Mouse (Mus musculus) hindbrain, embryonic 16.5 days (tissue): Measurements from ENCODE around the gene Pspn. TPM values are rescaled to one million over a fixed set of nuclear protein-coding genes. Genes with fewer than 3 reads are reported as not detected.

Experiments used
- ATAC-seq: fragments of 200-750 bp; cut with Nextera tagmentation; 2 replicates; pipeline ENCODE4 v1.8.0; 2017; ENCODE audit warnings: moderate TSS enrichment, moderate library complexity
- H3K27ac ChIP-seq: fragments of 300-500 bp; sonication (generic); 2 replicates; pipeline ENCODE4 v1.5.1; 2014; ENCODE audit warnings: low read depth, mild to moderate bottlenecking, control low read depth, low read length, moderate library complexity
- H3K27me3 ChIP-seq: fragments of 300-500 bp; sonication (generic); replicated peaks from 2 replicates; pipeline ENCODE4 v1.6.1; 2014; ENCODE audit warnings: low read length; ENCODE audit not compliant: control insufficient read depth, insufficient read depth
- H3K36me3 ChIP-seq: fragments of 300-500 bp; sonication (generic); 2 replicates; pipeline ENCODE4 v1.6.1; 2014; ENCODE audit warnings: mild to moderate bottlenecking, low read length, moderate library complexity, mixed read lengths; ENCODE audit not compliant: control insufficient read depth, insufficient read depth
- H3K4me1 ChIP-seq: fragments of 300-500 bp; sonication (generic); 2 replicates; pipeline ENCODE4 v1.6.1; 2014; ENCODE audit warnings: low read depth, low read length; ENCODE audit not compliant: control insufficient read depth, insufficient read depth
- H3K4me2 ChIP-seq: fragments of 300-500 bp; sonication (generic); 2 replicates; pipeline ENCODE4 v1.6.1; 2014; ENCODE audit warnings: mild to moderate bottlenecking, low read length, control low read depth, moderate library complexity
- H3K4me3 ChIP-seq: fragments of 300-500 bp; sonication (generic); 2 replicates; pipeline ENCODE4 v1.5.1; 2014; ENCODE audit warnings: mild to moderate bottlenecking, low read length, control low read depth, moderate library complexity
- H3K9ac ChIP-seq: fragments of 300-500 bp; sonication (generic); 2 replicates; pipeline ENCODE4 v1.6.1; 2014; ENCODE audit warnings: low read depth, mild to moderate bottlenecking, control low read depth, low read length, moderate library complexity
- H3K9me3 ChIP-seq: fragments of 300-500 bp; sonication (generic); 2 replicates; pipeline ENCODE4 v1.6.1; 2014; ENCODE audit warnings: mild to moderate bottlenecking, low read length, moderate library complexity; ENCODE audit not compliant: control insufficient read depth
- WGBS: fragments of 180-500 bp; shearing (Covaris S2); extraction: QIAGEN DNeasy Blood & Tissue Kit; methylation state at CpG from one replicate; pipeline ENCODE4 v1.1.7; 2014; 5-methylcytosine and 5-hydroxymethylcytosine counted together
- polyA plus RNA-seq: library from polyadenylated mRNA; unstranded; fragments of >200 nt; fragmentation: Nextera tagmentation; extraction: Ambion mirVana; gene quantifications from 2 replicates; pipeline ENCODE4 v1.2.1, GENCODE M21; 2015

The Pspn gene
- polyA plus RNA-seq, 1 experiment from 2014 or later: not detected

GRCm38 (mm10) chr17:56954871-56955270 is 44.9 kb downstream of the Pspn start:
- Histone ChIP-seq H3K9me3 (no peaks in the 10 kb centered on the region), H3K4me3 (no peak overlapping the region), H3K27me3 (no peaks in the 10 kb centered on the region), H3K9ac (no peak overlapping the region), H3K27ac (no peak overlapping the region), H3K4me2 (no peak overlapping the region), H3K4me1 (no peaks in the 10 kb centered on the region), H3K36me3 (no peaks in the 10 kb centered on the region)
- ATAC-seq: no peak
- 90% methylated on average over 7 of the region's 7 CpGs for WGBS

DNA sequence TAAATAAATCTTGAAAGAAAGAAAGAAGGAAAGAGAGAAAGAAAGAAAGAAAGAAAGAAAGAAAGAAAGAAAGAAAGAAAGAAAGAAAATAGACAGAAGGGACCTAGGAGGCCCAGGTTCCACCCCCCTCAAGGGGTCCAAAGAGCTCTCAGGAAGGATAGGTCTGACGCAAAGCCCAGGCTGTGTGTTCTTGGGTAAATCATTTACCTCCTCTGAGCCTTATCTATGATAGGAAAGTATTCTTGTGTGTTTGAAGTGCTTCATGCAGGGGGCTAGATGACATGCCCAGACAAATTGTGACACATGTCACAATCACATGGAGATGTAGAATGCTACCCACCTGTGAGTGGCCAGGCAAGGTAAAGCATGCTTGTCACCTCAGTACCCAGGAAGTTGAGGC is 47.2 kb downstream of the Pspn start:
- H3K36me3 ChIP-seq: no peaks in the 10 kb centered on the region
- 80% methylated on average over 1 of the region's 1 CpGs for WGBS
- no peaks in the 10 kb centered on the region for H3K4me1 ChIP-seq
- no peak overlapping the region for H3K4me2 ChIP-seq
- H3K27ac ChIP-seq: no peak overlapping the region
- H3K9me3 ChIP-seq: no peaks in the 10 kb centered on the region
- H3K27me3 ChIP-seq: no peaks in the 10 kb centered on the region
- no peak overlapping the region for H3K4me3 ChIP-seq
- no peak for ATAC-seq
- no peak overlapping the region for H3K9ac ChIP-seq

DNA sequence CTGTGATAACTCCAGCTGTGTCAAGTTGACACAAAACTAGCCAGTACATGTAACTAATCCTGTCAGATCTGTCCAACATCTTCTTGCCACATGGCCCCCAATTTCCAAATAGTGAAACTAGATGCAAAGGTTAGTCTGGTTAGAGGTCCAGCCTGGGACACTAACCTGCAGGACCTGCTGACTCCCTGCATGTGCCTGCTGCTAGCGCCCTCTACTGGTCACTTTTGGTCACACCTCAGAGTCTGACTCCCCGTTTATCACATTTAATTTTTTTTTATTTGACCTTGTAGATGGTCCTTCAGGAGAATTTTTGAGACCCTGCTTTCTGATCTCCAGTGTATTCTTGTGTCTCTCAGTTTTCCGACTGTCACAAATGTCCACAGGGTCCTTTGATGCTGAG is 48.9 kb downstream of the Pspn start:
- H3K27me3 ChIP-seq: no peaks in the 10 kb centered on the region
- ATAC-seq: no peak
- H3K4me3 ChIP-seq: no peak overlapping the region
- no peaks in the 10 kb centered on the region for H3K4me1 ChIP-seq
- no peaks in the 10 kb centered on the region for H3K36me3 ChIP-seq
- H3K4me2 ChIP-seq: no peak overlapping the region
- H3K9ac ChIP-seq: no peak overlapping the region
- no peaks in the 10 kb centered on the region for H3K9me3 ChIP-seq
- H3K27ac ChIP-seq: no peak overlapping the region
- 22% methylated on average over 3 of the region's 3 CpGs for WGBS

Other genes starting within 250 kb of the Pspn start
- 2.4 and 2.5 TPM in 2 replicates for gene Nrtn, start 242.5 kb downstream of the Pspn start, polyA plus RNA-seq
- 97.3 and 99.9 TPM in 2 replicates for gene Dus3l, start 235.3 kb downstream of the Pspn start, polyA plus RNA-seq
- gene Prr22, start 229.8 kb downstream of the Pspn start, polyA plus RNA-seq: 0.60 and 1.0 TPM in 2 replicates
- 4.9 and 6.5 TPM in 2 replicates for gene Rfx2, start 169.0 kb downstream of the Pspn start, polyA plus RNA-seq
- not detected in 2 replicates for gene Acsbg2, start 125.6 kb downstream of the Pspn start, polyA plus RNA-seq
- gene 1700061G19Rik, start 124.5 kb downstream of the Pspn start, polyA plus RNA-seq: 0.29 and 0.50 TPM in 2 replicates
- 58.2 and 82.3 TPM in 2 replicates for gene Mllt1, start 64.6 kb downstream of the Pspn start, polyA plus RNA-seq
- not detected in 2 replicates for gene Acer1, start 17.9 kb downstream of the Pspn start, polyA plus RNA-seq
- 162 and 168 TPM in 2 replicates for gene Clpp, start 9.7 kb downstream of the Pspn start, polyA plus RNA-seq
- 57.8 and 64.4 TPM in 2 replicates for gene Alkbh7, start 2.7 kb downstream of the Pspn start, polyA plus RNA-seq
- 60.2 and 68.0 TPM in 2 replicates for gene Gtf2f1, start 11.3 kb upstream of the Pspn start, polyA plus RNA-seq
- 0.31 and 0.51 TPM in 2 replicates for gene Gm17949, start 11.5 kb upstream of the Pspn start, polyA plus RNA-seq
- 14.4 and 20.1 TPM in 2 replicates for gene Khsrp, start 31.5 kb upstream of the Pspn start, polyA plus RNA-seq
- gene Slc25a41, start 41.6 kb upstream of the Pspn start, polyA plus RNA-seq: not detected in 2 replicates
- 5.1 and 6.3 TPM in 2 replicates for gene Crb3, start 59.1 kb upstream of the Pspn start, polyA plus RNA-seq
- gene Slc25a23, start 59.8 kb upstream of the Pspn start, polyA plus RNA-seq: 43.2 and 44.7 TPM in 2 replicates
- gene Dennd1c, start 78.5 kb upstream of the Pspn start, polyA plus RNA-seq: 3.8 and 4.7 TPM in 2 replicates
- gene Tubb4a, start 87.8 kb upstream of the Pspn start, polyA plus RNA-seq: 362 and 407 TPM in 2 replicates
- gene Tnfsf9, start 105.3 kb upstream of the Pspn start, polyA plus RNA-seq: 8.7 and 9.3 TPM in 2 replicates
- 1.9 and 2.1 TPM in 2 replicates for gene Cd70, start 149.8 kb upstream of the Pspn start, polyA plus RNA-seq
- gene Tnfsf14, start 194.2 kb upstream of the Pspn start, polyA plus RNA-seq: not detected in 2 replicates
- 2.1 TPM in 2 replicates for gene C3, start 228.1 kb upstream of the Pspn start, polyA plus RNA-seq
- 22.8 and 24.2 TPM in 2 replicates for gene Gpr108, start 248.4 kb upstream of the Pspn start, polyA plus RNA-seq
- gene Trip10, start 249.4 kb upstream of the Pspn start, polyA plus RNA-seq: 10.1 and 11.6 TPM in 2 replicates